Mouse (Mus musculus) spleen, adult 2 months (tissue): Measurements from ENCODE around the gene Slc2a3. TPM values are rescaled to one million over a fixed set of nuclear protein-coding genes. Genes with fewer than 3 reads are reported as not detected.

ENCODE experiments used
- DNase-seq, 2 experiments: peaks; one replicate each; pipeline versions ENCODE4 v3.0.0 to v3.0.0-alpha.2; 2012 to 2021; ENCODE audit warnings: low spot score in 2 of 2, low read depth in 1 of 2
- H3K27ac ChIP-seq: fragments of 200-500 bp; 2 replicates; pipeline ENCODE4 v1.5.1; 2012; ENCODE audit warnings: low read length, inconsistent platforms; ENCODE audit not compliant: insufficient read depth
- H3K27me3 ChIP-seq: fragments of 200-500 bp; 2 replicates; pipeline ENCODE4 v1.6.1; 2012; ENCODE audit warnings: mild to moderate bottlenecking, moderate library complexity, low read length, inconsistent platforms; ENCODE audit not compliant: control insufficient read depth, insufficient read depth
- H3K36me3 ChIP-seq: fragments of 200-500 bp; 2 replicates; pipeline ENCODE4 v1.6.1; 2012; ENCODE audit warnings: mild to moderate bottlenecking, low read length, inconsistent platforms; ENCODE audit not compliant: control insufficient read depth, insufficient read depth
- H3K4me1 ChIP-seq: fragments of 200-500 bp; 2 replicates; pipeline ENCODE4 v1.6.1; 2011; ENCODE audit warnings: inconsistent platforms; ENCODE audit not compliant: control insufficient read depth, insufficient read depth, insufficient read length
- H3K4me3 ChIP-seq: fragments of 200-500 bp; 2 replicates; pipeline ENCODE4 v1.5.1; 2011; ENCODE audit warnings: mild to moderate bottlenecking, inconsistent platforms; ENCODE audit not compliant: insufficient read depth, insufficient read length; ENCODE audit errors: extremely low read depth
- CTCF ChIP-seq: fragments of 200-500 bp; IDR thresholded peaks from 2 replicates; pipeline ENCODE4 v1.5.1; 2011; ENCODE audit warnings: mild to moderate bottlenecking, inconsistent platforms; ENCODE audit not compliant: insufficient read depth, insufficient read length, insufficient replicate concordance; ENCODE audit errors: extremely low read depth
- POLR2A ChIP-seq: fragments of 200-500 bp; IDR thresholded peaks from 2 replicates; pipeline ENCODE4 v1.6.1; 2011; ENCODE audit warnings: low read depth, low read length, inconsistent platforms
- WGBS: fragments of 180-500 bp; shearing (Covaris S2); methylation state at CpG from one replicate; pipeline ENCODE4 v1.1.7; 2018; 5-methylcytosine and 5-hydroxymethylcytosine counted together
- polyA plus RNA-seq: library from polyadenylated mRNA; depleted of rRNA; stranded (reverse); fragments of >200 nt; gene quantifications from 2 replicates; pipeline ENCODE4 v1.2.3, GENCODE M21; 2012

Gene Slc2a3
- polyA plus RNA-seq, 1 experiment, result 17.8 TPM

DNA sequence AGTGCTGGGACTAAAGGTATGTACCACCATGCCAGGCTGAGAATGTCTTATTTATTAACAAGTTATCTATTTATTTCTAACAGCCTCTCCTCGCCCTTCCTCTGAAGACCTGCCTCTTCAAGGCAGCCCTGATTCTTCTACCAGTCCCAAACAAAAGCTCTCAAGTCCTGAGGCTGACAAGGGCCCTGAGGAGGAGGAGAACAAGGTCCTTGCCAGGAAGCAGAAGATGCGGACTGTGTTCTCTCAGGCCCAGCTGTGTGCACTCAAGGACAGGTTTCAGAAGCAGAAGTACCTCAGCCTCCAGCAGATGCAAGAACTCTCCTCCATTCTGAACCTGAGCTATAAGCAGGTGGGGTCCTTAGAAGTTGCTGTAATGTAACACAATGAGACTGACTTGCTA is 90.0 kb downstream of the Slc2a3 start:
- TF ChIP-seq CTCF (no peak), POLR2A (no peak)
- no peaks in the 10 kb centered on the region for H3K36me3 ChIP-seq
- WGBS, result 69% methylated on average over 2 of the region's 2 CpGs
- no peak overlapping the region for H3K27ac ChIP-seq
- no peaks in the 10 kb centered on the region for H3K4me1 ChIP-seq
- no peak overlapping the region for H3K4me3 ChIP-seq
- no peak for DNase-seq
- no peaks in the 10 kb centered on the region for H3K27me3 ChIP-seq

DNA sequence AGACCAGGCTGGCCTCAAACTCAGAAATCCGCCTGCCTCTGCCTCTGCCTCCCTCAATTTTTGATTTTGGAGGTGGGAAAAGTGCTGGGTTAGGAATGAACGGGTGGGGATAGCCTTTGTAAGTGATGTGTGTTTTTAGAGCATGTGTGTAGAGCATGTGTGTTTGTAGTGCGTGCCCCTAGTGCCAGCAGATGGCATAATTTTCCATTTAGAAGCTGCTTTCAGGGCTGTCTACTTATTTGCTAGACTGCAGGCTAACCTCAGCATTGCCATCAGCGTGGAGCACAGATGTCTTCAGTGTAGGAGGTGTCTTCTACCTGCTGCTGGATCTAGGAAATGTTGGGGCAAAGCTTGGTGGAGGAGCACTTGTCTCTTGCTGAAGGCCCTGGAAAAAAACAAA is 92.6 kb downstream of the Slc2a3 start:
- 55% methylated on average over 4 of the region's 4 CpGs for whole genome bisulfite sequencing
- DNase-seq, result no peak
- H3K4me1 ChIP-seq, result no peaks in the 10 kb centered on the region

DNA sequence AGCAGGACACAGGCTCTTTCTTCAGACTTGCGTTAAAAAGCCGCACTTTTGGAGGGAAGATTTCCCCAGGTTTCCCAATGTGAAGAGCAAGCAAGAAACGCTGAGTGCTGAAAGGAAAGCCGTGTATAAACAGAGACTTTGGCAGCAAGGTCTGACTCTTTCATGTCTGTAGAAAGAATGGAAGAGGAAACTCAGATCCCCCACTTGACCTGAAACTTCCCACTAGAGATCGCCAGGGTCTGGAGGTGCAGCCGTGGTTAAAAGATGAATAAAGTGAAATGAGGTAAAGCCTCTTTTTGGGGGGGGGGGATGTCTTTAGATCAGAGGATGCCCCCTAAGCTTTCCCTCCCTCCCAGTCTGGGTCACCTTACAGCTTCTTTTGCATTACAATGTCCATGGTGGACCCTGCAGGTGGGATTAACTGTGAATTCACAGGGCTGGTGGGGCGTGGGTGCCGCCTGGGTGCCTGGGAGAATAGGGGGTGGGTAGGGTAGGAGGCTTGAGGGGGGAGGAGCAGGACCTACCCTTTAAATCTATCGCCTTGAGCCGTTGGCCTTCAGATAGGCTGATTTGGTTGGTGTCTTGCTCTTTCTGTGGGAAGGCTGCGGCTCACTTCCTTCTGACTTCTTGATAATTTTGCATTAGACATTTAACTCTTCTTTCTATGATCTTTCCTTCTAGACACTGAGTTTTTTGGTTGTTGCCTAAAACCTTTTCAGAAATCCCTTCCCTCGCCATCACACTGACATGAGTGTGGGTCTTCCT is 94.2 kb downstream of the Slc2a3 start, which contains the start of gene Nanog:
Gene Nanog (plus strand): TSS at position 454 of the 765 bp plus-strand sequence.
- no peaks in the 10 kb centered on the region for H3K27me3 ChIP-seq
- 43% methylated on average over 12 of the region's 12 CpGs for WGBS
- no peaks in the 10 kb centered on the region for H3K36me3 ChIP-seq
- no peaks in the 10 kb centered on the region for H3K4me1 ChIP-seq
- no peak within 1 kb of the TSS for H3K4me3 ChIP-seq
- DNase-seq, result no peak
- no peak within 1 kb of the TSS for H3K27ac ChIP-seq
- TF ChIP-seq CTCF, result no peak
- TF ChIP-seq POLR2A, result no peak

More for the DNA sequence above, 92.6 kb downstream of the Slc2a3 start:
- no peak for TF ChIP-seq CTCF
- no peak for TF ChIP-seq POLR2A
- Histone ChIP-seq H3K27ac (no peak overlapping the region), H3K27me3 (no peaks in the 10 kb centered on the region), H3K4me3 (no peak overlapping the region), H3K36me3 (no peaks in the 10 kb centered on the region)

DNA sequence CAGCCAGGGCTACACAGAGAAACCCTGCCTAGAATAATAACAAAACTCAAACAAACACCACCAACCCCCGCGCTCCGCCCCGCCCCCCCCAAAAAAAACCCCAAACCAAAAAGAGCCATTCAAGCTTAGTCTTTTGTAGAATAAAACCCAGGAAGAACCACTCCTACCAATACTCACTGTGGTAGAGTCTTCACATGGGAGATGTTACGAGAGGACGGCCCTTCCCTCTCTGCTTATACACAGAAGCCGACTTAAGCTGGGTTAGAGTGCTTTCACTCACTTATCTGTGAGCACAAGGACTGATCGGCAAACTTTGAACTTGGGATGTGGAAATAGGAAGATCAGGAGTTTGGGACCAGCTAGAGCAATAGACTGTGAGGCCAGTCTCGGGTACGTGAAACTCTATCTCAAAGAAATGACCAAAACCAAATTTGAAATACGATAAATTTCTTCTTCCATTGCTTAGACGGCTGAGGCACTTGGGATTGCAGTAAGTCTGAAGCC is 95.1 kb downstream of the Slc2a3 start:
- Histone ChIP-seq H3K36me3 (no peaks in the 10 kb centered on the region), H3K4me3 (no peak overlapping the region), H3K4me1 (no peaks in the 10 kb centered on the region), H3K27ac (no peak overlapping the region), H3K27me3 (no peaks in the 10 kb centered on the region)
- 84% methylated on average over 12 of the region's 12 CpGs for WGBS
- DNase-seq, result no peak
- TF ChIP-seq POLR2A (no peak), CTCF (no peak)

DNA sequence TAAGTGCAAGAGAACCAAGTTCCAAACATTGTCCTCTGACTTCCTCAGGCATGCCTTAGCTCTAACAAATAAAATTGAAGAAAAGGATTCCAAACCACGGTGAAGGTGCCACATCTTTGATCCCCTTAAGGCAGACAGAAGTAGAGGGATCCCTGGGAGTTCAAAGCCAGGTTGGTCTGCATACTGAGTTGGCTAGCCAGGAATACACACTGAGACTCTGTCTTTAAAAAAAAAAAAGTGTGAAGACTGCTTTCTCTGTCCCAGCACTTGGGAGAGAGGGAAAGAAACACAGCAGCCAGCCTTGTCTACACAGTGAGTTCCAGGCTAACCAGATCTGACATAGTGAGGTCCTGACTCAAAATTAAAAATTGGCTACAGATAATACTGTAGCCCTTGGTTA is 97.7 kb downstream of the Slc2a3 start:
- Histone ChIP-seq H3K4me3 (no peak overlapping the region), H3K27me3 (no peaks in the 10 kb centered on the region), H3K36me3 (no peaks in the 10 kb centered on the region), H3K4me1 (no peaks in the 10 kb centered on the region), H3K27ac (no peak overlapping the region)
- DNase-seq, result no peak
- 57% methylated on average over 1 of the region's 1 CpGs for WGBS
- TF ChIP-seq CTCF, result no peak
- TF ChIP-seq POLR2A, result no peak

DNA sequence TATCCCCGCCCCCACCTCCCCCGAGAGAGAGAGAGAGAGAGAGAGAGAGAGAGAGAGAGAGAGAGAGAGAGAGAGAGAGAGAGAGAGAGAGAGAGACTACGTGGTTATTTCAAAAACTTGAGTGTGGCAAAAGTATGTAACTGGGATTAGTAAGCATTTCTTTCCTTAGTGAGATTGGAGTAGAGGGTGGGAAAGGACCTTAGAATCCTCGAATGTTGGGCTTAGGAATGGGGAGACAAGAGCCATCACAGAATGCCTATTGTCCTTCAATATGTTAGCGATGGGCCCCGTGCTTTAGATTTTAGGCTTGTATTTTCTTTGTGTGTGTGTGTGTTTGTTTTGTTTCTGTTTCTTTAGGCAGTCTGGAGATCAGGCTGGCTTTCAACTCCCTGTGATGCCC is 98.2 kb downstream of the Slc2a3 start:
- H3K4me3 ChIP-seq, result no peak overlapping the region
- no peaks in the 10 kb centered on the region for H3K27me3 ChIP-seq
- 51% methylated on average over 6 of the region's 6 CpGs for WGBS
- H3K27ac ChIP-seq, result no peak overlapping the region
- no peaks in the 10 kb centered on the region for H3K36me3 ChIP-seq
- DNase-seq, result no peak
- no peaks in the 10 kb centered on the region for H3K4me1 ChIP-seq
- no peak for TF ChIP-seq POLR2A
- no peak for TF ChIP-seq CTCF

DNA sequence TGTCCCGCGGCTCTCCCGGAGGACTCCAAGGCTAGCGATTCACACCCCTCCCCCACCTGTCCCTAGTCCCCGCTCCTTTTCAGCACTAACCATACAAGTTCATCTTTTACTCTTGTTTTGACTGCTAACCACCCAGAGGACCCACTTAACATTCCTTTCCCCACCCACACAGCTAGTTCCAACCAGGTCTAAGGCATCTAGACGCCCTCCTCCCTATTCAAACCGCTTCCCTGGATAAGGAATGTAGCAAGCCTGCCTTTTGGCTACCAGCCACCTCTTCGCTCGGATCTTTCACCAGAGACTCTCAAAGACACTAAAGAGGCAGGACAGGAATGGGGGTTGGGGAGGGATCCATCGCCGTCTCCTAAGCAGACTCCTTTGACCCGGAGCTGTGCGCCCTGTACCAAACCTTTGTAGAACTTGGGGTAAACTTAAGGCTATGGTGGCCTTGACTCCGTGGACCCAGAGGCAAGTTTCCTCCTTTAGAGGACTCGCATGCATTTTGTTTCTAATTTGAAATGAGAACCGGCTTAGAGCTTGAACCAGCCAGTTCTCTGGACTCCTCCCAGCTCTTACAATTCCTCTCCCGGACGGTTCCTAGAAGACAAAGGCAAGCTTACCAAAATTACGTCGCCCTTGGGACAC is 98.8 kb downstream of the Slc2a3 start:
- no peak for DNase-seq
- H3K4me1 ChIP-seq, result no peaks in the 10 kb centered on the region
- WGBS, result 40% methylated on average over 20 of the region's 20 CpGs
- no peak overlapping the region for H3K27ac ChIP-seq
- no peak for TF ChIP-seq CTCF
- TF ChIP-seq POLR2A, result no peak
- H3K27me3 ChIP-seq, result no peaks in the 10 kb centered on the region
- no peaks in the 10 kb centered on the region for H3K36me3 ChIP-seq
- no peak overlapping the region for H3K4me3 ChIP-seq
